Mouse (Mus musculus): ENCODE measurements around the gene Pikfyve.
"Not testable (repeated sequence)": the region's sequence is repeated elsewhere in the genome, so short reads cannot be mapped to it uniquely, and the experiment has no call there.

Gene Pikfyve

GRCm38 (mm10) chr1:65185011-65185410 lies 1.5 kb upstream of the Pikfyve start:
- DNase-seq (ENCODE audit: low spot score in 2 of 2) = no peak

- no peak for DNase-seq (ENCODE audit: low spot score in 2 of 2)
Observed at GRCm38 (mm10) chr1:65185524-65186205, 818 bp upstream of the Pikfyve start.

- no peak for DNase-seq (ENCODE audit: low spot score in 2 of 2)
Observed at GRCm38 (mm10) chr1:65187074-65187430, 569 bp downstream of the Pikfyve start.

- no peak for DNase-seq (ENCODE audit: low spot score in 2 of 2)
Observed at GRCm38 (mm10) chr1:65190172-65190571, 3.7 kb downstream of the Pikfyve start.

GRCm38 (mm10) chr1:65193226-65193625 lies 6.7 kb downstream of the Pikfyve start:
- DNase-seq (ENCODE audit: low spot score in 2 of 2) = no peak

GRCm38 (mm10) chr1:65198425-65198824 lies 11.9 kb downstream of the Pikfyve start:
- no peak for DNase-seq (ENCODE audit: low spot score in 2 of 2)

GRCm38 (mm10) chr1:65198861-65199260 lies 12.4 kb downstream of the Pikfyve start:
- DNase-seq (ENCODE audit: low spot score in 2 of 2) = no peak

- DNase-seq (ENCODE audit: low spot score in 2 of 2) = no peak
Observed at GRCm38 (mm10) chr1:65204299-65204698, 17.8 kb downstream of the Pikfyve start.

- DNase-seq (ENCODE audit: low spot score in 2 of 2) = no peak
Observed at GRCm38 (mm10) chr1:65213214-65213613, 26.7 kb downstream of the Pikfyve start.

GRCm38 (mm10) chr1:65217567-65217966 lies 31.1 kb downstream of the Pikfyve start:
- DNase-seq (ENCODE audit: low spot score in 2 of 2) = no peak

- DNase-seq (ENCODE audit: low spot score in 2 of 2) = no peak
Observed at GRCm38 (mm10) chr1:65217972-65218371, 31.5 kb downstream of the Pikfyve start.

- no peak for DNase-seq (ENCODE audit: low spot score in 2 of 2)
Observed at GRCm38 (mm10) chr1:65223654-65224053, 37.2 kb downstream of the Pikfyve start.

- DNase-seq (ENCODE audit: low spot score in 2 of 2) = no peak
Observed at GRCm38 (mm10) chr1:65227681-65228080, 41.2 kb downstream of the Pikfyve start.

GRCm38 (mm10) chr1:65229768-65230167 lies 43.3 kb downstream of the Pikfyve start:
- DNase-seq (ENCODE audit: low spot score in 2 of 2) = not testable (repeated sequence)

- no peak for DNase-seq (ENCODE audit: low spot score in 2 of 2)
Observed at GRCm38 (mm10) chr1:65230566-65230965, 44.1 kb downstream of the Pikfyve start.

GRCm38 (mm10) chr1:65237712-65238111 lies 51.2 kb downstream of the Pikfyve start:
- no peak for DNase-seq (ENCODE audit: low spot score in 2 of 2)

GRCm38 (mm10) chr1:65245637-65246036 lies 59.2 kb downstream of the Pikfyve start:
- DNase-seq (ENCODE audit: low spot score in 2 of 2) = no peak

- no peak for DNase-seq (ENCODE audit: low spot score in 2 of 2)
Observed at GRCm38 (mm10) chr1:65280461-65280860, 94.0 kb downstream of the Pikfyve start.

GRCm38 (mm10) chr1:65281756-65282155 lies 95.3 kb downstream of the Pikfyve start, which contains the start of gene Pth2r:
TSS of gene Pth2r (plus strand) at chr1:65282056.
- DNase-seq (ENCODE audit: low spot score in 2 of 2) = no peak

GRCm38 (mm10) chr1:65282766-65283165 lies 96.3 kb downstream of the Pikfyve start:
- no peak for DNase-seq (ENCODE audit: low spot score in 2 of 2)

GRCm38 (mm10) chr1:65308476-65308875 lies 122.0 kb downstream of the Pikfyve start:
- DNase-seq (ENCODE audit: low spot score in 2 of 2) = no peak

GRCm38 (mm10) chr1:65311214-65311933 lies 124.9 kb downstream of the Pikfyve start:
- no peak for DNase-seq (ENCODE audit: low spot score in 2 of 2)

- DNase-seq (ENCODE audit: low spot score in 2 of 2) = no peak
Observed at GRCm38 (mm10) chr1:65312118-65312517, 125.6 kb downstream of the Pikfyve start.
